Mouse (Mus musculus) liver, embryonic 14.5 days (tissue): ENCODE data around the gene T2. TPM values are rescaled to one million over a fixed set of nuclear protein-coding genes. Genes with fewer than 3 reads are reported as not detected.

Experiments
- ATAC-seq: fragments of 200-750 bp; cut with Nextera tagmentation; 2 replicates; pipeline ENCODE4 v1.8.0; 2017; ENCODE audit warnings: moderate number of reproducible peaks, mild to moderate bottlenecking, moderate library complexity; ENCODE audit not compliant: insufficient read depth
- DNase-seq, 3 experiments: peaks; one replicate each; pipeline ENCODE4 v3.0.0-alpha.2; 2012 to 2013; ENCODE audit warnings: low read depth in 3 of 3, low spot score in 3 of 3
- H3K27ac ChIP-seq: fragments of 300-500 bp; sonication (generic); 2 replicates; pipeline ENCODE4 v1.5.1; 2014; ENCODE audit warnings: moderate library complexity, mild to moderate bottlenecking, control low read depth, inconsistent platforms
- H3K27me3 ChIP-seq: fragments of 300-500 bp; sonication (generic); 2 replicates; pipeline ENCODE4 v1.6.1; 2014; ENCODE audit warnings: mild to moderate bottlenecking, low read length, moderate library complexity; ENCODE audit not compliant: control insufficient read depth, insufficient read depth
- H3K36me3 ChIP-seq: fragments of 300-500 bp; sonication (generic); replicated peaks from 2 replicates; pipeline ENCODE4 v1.6.1; 2014; ENCODE audit warnings: low read depth; ENCODE audit not compliant: control insufficient read depth, insufficient read depth
- H3K4me1 ChIP-seq, 2 experiments: fragments of 200-500 bp in 1 of 2; fragments of 300-500 bp in 1 of 2; sonication (generic) in 1 of 2; replicated peaks; 2 replicates each; pipeline ENCODE4 v1.6.1; 2012 to 2014; ENCODE audit warnings: antibody characterized with exemption in 1 of 2, inconsistent platforms in 1 of 2, low read length in 1 of 2; ENCODE audit not compliant: control insufficient read depth in 2 of 2, insufficient read depth in 2 of 2
- H3K4me2 ChIP-seq: fragments of 300-500 bp; sonication (generic); 2 replicates; pipeline ENCODE4 v1.6.1; 2014; ENCODE audit warnings: low read depth, mild to moderate bottlenecking, control low read depth, moderate library complexity
- H3K4me3 ChIP-seq, 2 experiments: fragments of 200-500 bp in 1 of 2; fragments of 300-500 bp in 1 of 2; sonication (generic) in 1 of 2; 2 replicates each; pipeline ENCODE4 v1.5.1; 2012 to 2014; ENCODE audit warnings: low read depth in 2 of 2, low read length in 2 of 2, mild to moderate bottlenecking in 2 of 2, control low read depth in 1 of 2, inconsistent platforms in 1 of 2, moderate library complexity in 1 of 2; ENCODE audit not compliant: insufficient read depth in 1 of 2
- H3K9ac ChIP-seq: fragments of 300-500 bp; sonication (generic); replicated peaks from 2 replicates; pipeline ENCODE4 v1.6.1; 2014; ENCODE audit warnings: mild to moderate bottlenecking, control low read depth, moderate library complexity
- H3K9me3 ChIP-seq: fragments of 300-500 bp; sonication (generic); 2 replicates; pipeline ENCODE4 v1.6.1; 2016; ENCODE audit warnings: low read length, mixed read lengths; ENCODE audit not compliant: control insufficient read depth
- CTCF ChIP-seq: IDR thresholded peaks from 2 replicates; pipeline ENCODE4 v1.5.1; 2016; ENCODE audit warnings: antibody characterized with exemption, low read depth, control low read depth
- EP300 ChIP-seq: IDR thresholded peaks from 2 replicates; pipeline ENCODE4 v1.6.1; 2016; ENCODE audit warnings: antibody characterized with exemption, low read depth
- WGBS: fragments of 180-500 bp; shearing (Covaris S2); extraction: QIAGEN DNeasy Blood & Tissue Kit; methylation state at CpG from one replicate; pipeline ENCODE4 v1.1.7; 2014; ENCODE audit not compliant: insufficient replicate concordance; 5-methylcytosine and 5-hydroxymethylcytosine counted together
- polyA plus RNA-seq, 2 experiments: library from polyadenylated mRNA; depleted of rRNA in 1 of 2; stranded (reverse) in 1 of 2; unstranded in 1 of 2; fragments of >200 nt; fragmentation: Nextera tagmentation in 1 of 2; extraction: Ambion mirVana in 1 of 2; gene quantifications; 2 replicates each; pipeline versions ENCODE4 v1.2.1 to v1.2.3; 2012 to 2014

Gene T2
- polyA plus RNA-seq, 2 experiments: 0.09 TPM; not detected in 1

GRCm38 (mm10) chr17:8467771-8468170 is 112.0 kb downstream of the T2 start:
- DNase-seq (no peak), ATAC-seq (no peak)
- WGBS: 61% methylated on average over 3 of the region's 3 CpGs
- Histone ChIP-seq H3K9ac (no peak overlapping the region), H3K4me2 (no peak overlapping the region), H3K36me3 (no peaks in the 10 kb centered on the region), H3K27me3 (no peaks in the 10 kb centered on the region), H3K4me1 (no peaks in the 10 kb centered on the region), H3K4me3 (no peak overlapping the region), H3K9me3 (no peaks in the 10 kb centered on the region), H3K27ac (no peak overlapping the region)
- TF ChIP-seq CTCF: no peak

GRCm38 (mm10) chr17:8468716-8469344 is 113.0 kb downstream of the T2 start:
- no peaks in the 10 kb centered on the region for H3K36me3 ChIP-seq
- no peak overlapping the region for H3K4me3 ChIP-seq
- no peak; the same call in 1 of the 2 replicates for ATAC-seq
- no peaks in the 10 kb centered on the region for H3K9me3 ChIP-seq
- 16% methylated on average over 19 of the region's 19 CpGs for WGBS
- H3K4me1 ChIP-seq: no peaks in the 10 kb centered on the region
- H3K27ac ChIP-seq: no peak overlapping the region
- H3K4me2 ChIP-seq: no peak overlapping the region
- peak in 2 of 3 experiments; percentile 6 to 9 for DNase-seq
- TF ChIP-seq CTCF (peak; percentile 88), EP300 (no peak)
- no peak overlapping the region for H3K9ac ChIP-seq
- H3K27me3 ChIP-seq: no peaks in the 10 kb centered on the region

Other genes with a start within 250 kb of the T2 start
- gene Gm49673, start 208.2 kb upstream of the T2 start, polyA plus RNA-seq (2012; rRNA removed): 0.08 TPM in 1 of 2 replicates, not detected in the other
- not detected in 2 replicates for gene Gm49673, start 208.2 kb upstream of the T2 start, polyA plus RNA-seq (2014; fragmentation: Nextera tagmentation; extraction: Ambion mirVana)
- 9.8 and 13.5 TPM in 2 replicates for gene Rnaset2a, start 207.9 kb upstream of the T2 start, polyA plus RNA-seq (2012; rRNA removed)
- gene Rnaset2a, start 207.9 kb upstream of the T2 start, polyA plus RNA-seq (2014; fragmentation: Nextera tagmentation; extraction: Ambion mirVana): 14.9 and 16.2 TPM in 2 replicates
- gene Fgfr1op, start 190.5 kb upstream of the T2 start, polyA plus RNA-seq (2012; rRNA removed): 2.8 and 5.6 TPM in 2 replicates
- 10.5 and 11.8 TPM in 2 replicates for gene Fgfr1op, start 190.5 kb upstream of the T2 start, polyA plus RNA-seq (2014; fragmentation: Nextera tagmentation; extraction: Ambion mirVana)
- 0.04 TPM in 1 of 2 replicates, not detected in the other for gene Ccr6, start 119.9 kb upstream of the T2 start, polyA plus RNA-seq (2012; rRNA removed)
- not detected in 2 replicates for gene Ccr6, start 119.9 kb upstream of the T2 start, polyA plus RNA-seq (2014; fragmentation: Nextera tagmentation; extraction: Ambion mirVana)
- gene Mpc1, start 73.1 kb upstream of the T2 start, polyA plus RNA-seq (2012; rRNA removed): 45.9 and 50.5 TPM in 2 replicates
- gene Mpc1, start 73.1 kb upstream of the T2 start, polyA plus RNA-seq (2014; fragmentation: Nextera tagmentation; extraction: Ambion mirVana): 150 and 151 TPM in 2 replicates
- 39.5 and 46.9 TPM in 2 replicates for gene Sft2d1, start 44.9 kb upstream of the T2 start, polyA plus RNA-seq (2012; rRNA removed)
- 51.7 and 51.9 TPM in 2 replicates for gene Sft2d1, start 44.9 kb upstream of the T2 start, polyA plus RNA-seq (2014; fragmentation: Nextera tagmentation; extraction: Ambion mirVana)
- 0.03 and 0.06 TPM in 2 replicates for gene Prr18, start 18.5 kb upstream of the T2 start, polyA plus RNA-seq (2012; rRNA removed)
- gene Prr18, start 18.5 kb upstream of the T2 start, polyA plus RNA-seq (2014; fragmentation: Nextera tagmentation; extraction: Ambion mirVana): not detected in 2 replicates
- 0.03 TPM in 1 of 2 replicates, not detected in the other for gene T, start 78.4 kb downstream of the T2 start, polyA plus RNA-seq (2012; rRNA removed)
- not detected in 2 replicates for gene T, start 78.4 kb downstream of the T2 start, polyA plus RNA-seq (2014; fragmentation: Nextera tagmentation; extraction: Ambion mirVana)
- 0.52 and 0.60 TPM in 2 replicates for gene Pde10a, start 169.4 kb downstream of the T2 start, polyA plus RNA-seq (2012; rRNA removed)
- gene Pde10a, start 169.4 kb downstream of the T2 start, polyA plus RNA-seq (2014; fragmentation: Nextera tagmentation; extraction: Ambion mirVana): 0.34 and 0.52 TPM in 2 replicates
- gene Gm17087, start 211.0 kb downstream of the T2 start, polyA plus RNA-seq (2012; rRNA removed): not detected in 2 replicates
- not detected in 2 replicates for gene Gm17087, start 211.0 kb downstream of the T2 start, polyA plus RNA-seq (2014; fragmentation: Nextera tagmentation; extraction: Ambion mirVana)